Mouse (Mus musculus): ENCODE measurements at regions not wholly inside any gene's neighbourhood (a gene's known extent, or its start where the extent isn't known, plus 50 kb on each side); places are given as distances from the start of the nearest gene placed in this dataset.

- TF ChIP-seq GATA1 (IDR thresholded peaks at IDR 0.05; ENCODE audit: borderline replicate concordance, low read length), result no peak
- TF ChIP-seq FLI1 (IDR thresholded peaks at IDR 0.05; ENCODE audit: low read length), result no peak
Measured at GRCm38 (mm10) chr12:50081157-50081556, 567.7 kb downstream of the Prkd1 start.
